ENCODE assay signal across 10 mouse cellular contexts in genomic region chr19:6994489-6994888, GRCm38 (mm10). TPM values are rescaled to one million over a fixed set of nuclear protein-coding genes. Genes with fewer than 3 reads are reported as not detected.
DNase-seq lines count a peak whose midpoint lies in the region; ATAC-seq lines count a peak whose summit lies in the region.
"Had no signal": no experiment of that assay in that cellular context is flagged by ENCODE, and none has a peak within 500 bp of the region (broad histone marks: within the 10 kb centered on the region; RNA-seq: fewer than 3 reads in every experiment).

No protein-coding gene starts in this region.

- H3K4me2 ChIP-seq in forebrain, embryonic 11.5 days (ENCODE audit: low read depth, low read length, severe bottlenecking), result no peak overlapping the region
- H3K4me2 ChIP-seq in kidney, embryonic 16.5 days (replicated peaks; ENCODE audit: low read depth, low read length), result peak overlapping the region; percentile 90
- peak overlapping the region; percentile 92 for H3K4me2 ChIP-seq in liver, embryonic 15.5 days

- H3K36me3 ChIP-seq in forebrain, embryonic 10.5 days (replicated peaks), result peaks cover 17% of the 10 kb centered on the region
- no peaks in the 10 kb centered on the region for H3K36me3 ChIP-seq in forebrain, embryonic 11.5 days (ENCODE audit: control insufficient read depth, insufficient read depth, low read length)
- H3K36me3 ChIP-seq in kidney, embryonic 16.5 days (ENCODE audit: insufficient read depth, low read length), result peaks cover 7% of the 10 kb centered on the region
- peaks cover 19% of the 10 kb centered on the region for H3K36me3 ChIP-seq in embryonic facial prominence, embryonic 10.5 days (replicated peaks)
- peaks cover 22% of the 10 kb centered on the region for H3K36me3 ChIP-seq in liver, embryonic 15.5 days (replicated peaks)

- no peak for ATAC-seq in forebrain, embryonic 11.5 days (replicated peaks; ENCODE audit: low FRiP score)
- no peak for ATAC-seq in kidney, embryonic 16.5 days (ENCODE audit: low FRiP score, low TSS enrichment)
- no peak for ATAC-seq in liver, embryonic 15.5 days (ENCODE audit: insufficient read depth)

- peak overlapping the region; percentile 69; the same call in 1 of the 2 replicates for H3K4me3 ChIP-seq in forebrain, embryonic 10.5 days
- no peak overlapping the region for H3K4me3 ChIP-seq in forebrain, embryonic 11.5 days (ENCODE audit: low read depth, low read length)
- H3K4me3 ChIP-seq in kidney, embryonic 16.5 days (ENCODE audit: low read length), result 0 out of 2 replicates have a peak overlapping the region, but pooled peaks have one; percentile 67
- peak overlapping the region; percentile 71 for H3K4me3 ChIP-seq in embryonic facial prominence, embryonic 10.5 days
- H3K4me3 ChIP-seq in liver, embryonic 15.5 days (replicated peaks), result no peak overlapping the region

- DNase-seq in forebrain, embryonic 10.5 days (ENCODE audit: extremely low spot score, low spot score), result no peak
- DNase-seq in forebrain, embryonic 11.5 days (ENCODE audit: low spot score), result no peak
- no peak for DNase-seq in kidney, postnatal 4 days
- no peak for DNase-seq in embryonic facial prominence, embryonic 10.5 days (ENCODE audit: low spot score)
- DNase-seq in spleen, postnatal 10 days (ENCODE audit: low spot score in 2 of 2), result no peak
- no peak for DNase-seq in layer of hippocampus, postnatal 10 days (ENCODE audit: low spot score in 2 of 2)
- DNase-seq: cerebellum, adult 11 months; lung, postnatal 10 days had no signal

- H3K27me3 ChIP-seq in forebrain, embryonic 10.5 days (ENCODE audit: poor library complexity, severe bottlenecking), result no peaks in the 10 kb centered on the region
- no peaks in the 10 kb centered on the region for H3K27me3 ChIP-seq in forebrain, embryonic 11.5 days (ENCODE audit: control insufficient read depth, insufficient read depth, low read length)
- no peaks in the 10 kb centered on the region for H3K27me3 ChIP-seq in kidney, embryonic 16.5 days (ENCODE audit: insufficient read depth, low read length)
- no peaks in the 10 kb centered on the region for H3K27me3 ChIP-seq in embryonic facial prominence, embryonic 10.5 days (replicated peaks; ENCODE audit: low read depth, poor library complexity, severe bottlenecking)
- no peaks in the 10 kb centered on the region for H3K27me3 ChIP-seq in liver, embryonic 15.5 days

- no peak overlapping the region for H3K27ac ChIP-seq in forebrain, embryonic 10.5 days
- H3K27ac ChIP-seq in forebrain, embryonic 11.5 days (ENCODE audit: low read depth, low read length), result no peak overlapping the region
- peak overlapping the region; percentile 7; the same call in 1 of the 2 replicates for H3K27ac ChIP-seq in kidney, embryonic 16.5 days (ENCODE audit: low read length)
- 0 out of 2 replicates have a peak overlapping the region, but pooled peaks have one; percentile 10 for H3K27ac ChIP-seq in embryonic facial prominence, embryonic 10.5 days (replicated peaks)
- H3K27ac ChIP-seq in liver, embryonic 15.5 days (replicated peaks), result no peak overlapping the region

- peaks cover 60% of the 10 kb centered on the region for H3K4me1 ChIP-seq in forebrain, embryonic 10.5 days
- H3K4me1 ChIP-seq in forebrain, embryonic 11.5 days (replicated peaks; ENCODE audit: control insufficient read depth, insufficient read depth, low read length), result peaks cover 18% of the 10 kb centered on the region
- H3K4me1 ChIP-seq in kidney, embryonic 16.5 days (ENCODE audit: insufficient read depth, low read length), result peaks cover 35% of the 10 kb centered on the region
- H3K4me1 ChIP-seq in embryonic facial prominence, embryonic 10.5 days, result peaks cover 56% of the 10 kb centered on the region
- peaks cover 54% of the 10 kb centered on the region for H3K4me1 ChIP-seq in liver, embryonic 15.5 days (replicated peaks)

- 81% methylated on average over 8 of the region's 8 CpGs for WGBS in forebrain, embryonic 10.5 days
- 88% methylated on average over 8 of the region's 8 CpGs for WGBS in forebrain, embryonic 11.5 days
- 69% methylated on average over 8 of the region's 8 CpGs for whole genome bisulfite sequencing in kidney, embryonic 16.5 days
- 85% methylated on average over 8 of the region's 8 CpGs for WGBS in embryonic facial prominence, embryonic 10.5 days
- WGBS in liver, embryonic 15.5 days (ENCODE audit: insufficient replicate concordance), result 82% methylated on average over 8 of the region's 8 CpGs

- no peaks in the 10 kb centered on the region; the same call in 1 of the 2 replicates for H3K9me3 ChIP-seq in forebrain, embryonic 10.5 days
- H3K9me3 ChIP-seq in forebrain, embryonic 11.5 days (ENCODE audit: control insufficient read depth, low read length), result no peaks in the 10 kb centered on the region
- no peaks in the 10 kb centered on the region for H3K9me3 ChIP-seq in kidney, embryonic 16.5 days (ENCODE audit: low read length)
- H3K9me3 ChIP-seq in embryonic facial prominence, embryonic 10.5 days, result no peaks in the 10 kb centered on the region
- H3K9me3 ChIP-seq in liver, embryonic 15.5 days (replicated peaks), result no peaks in the 10 kb centered on the region

- no peak overlapping the region for H3K9ac ChIP-seq in forebrain, embryonic 11.5 days (ENCODE audit: low read length)
- peak overlapping the region; percentile 46 for H3K9ac ChIP-seq in kidney, embryonic 16.5 days (replicated peaks; ENCODE audit: low read length)
- H3K9ac ChIP-seq in liver, embryonic 15.5 days, result 0 out of 2 replicates have a peak overlapping the region, but pooled peaks have one; percentile 67

RNA-seq across cellular contexts. Expression of gene Nudt22, which starts 1.4 kb away (rescaled TPM):
- 18.4 TPM in 2 replicates for polyA plus RNA-seq in forebrain, embryonic 10.5 days (2016; fragmentation: Nextera tagmentation; extraction: Ambion mirVana)
- polyA plus RNA-seq in forebrain, embryonic 11.5 days (2014; fragmentation: Nextera tagmentation; extraction: Ambion mirVana), result 13.5 and 14.6 TPM in 2 replicates
- polyA plus RNA-seq in kidney, embryonic 16.5 days (2015; fragmentation: Nextera tagmentation; extraction: Ambion mirVana), result 30.9 and 35.0 TPM in 2 replicates
- 20.1 and 20.9 TPM in 2 replicates for polyA plus RNA-seq in embryonic facial prominence, embryonic 10.5 days (2016; fragmentation: Nextera tagmentation; extraction: Ambion mirVana)
- polyA plus RNA-seq in liver, embryonic 15.5 days (2015; fragmentation: Nextera tagmentation; extraction: Ambion mirVana), result 9.5 and 10.4 TPM in 2 replicates
- total RNA-seq in layer of hippocampus, postnatal 10 days (2021), result 10 to 100 TPM; 10.2 to 11.3 TPM

RNA-seq across cellular contexts. Expression of gene Trpt1, which starts 1.4 kb away (rescaled TPM):
- 10.0 and 10.4 TPM in 2 replicates for polyA plus RNA-seq in forebrain, embryonic 10.5 days (2016; fragmentation: Nextera tagmentation; extraction: Ambion mirVana)
- 12.8 and 14.9 TPM in 2 replicates for polyA plus RNA-seq in forebrain, embryonic 11.5 days (2014; fragmentation: Nextera tagmentation; extraction: Ambion mirVana)
- 12.6 and 13.1 TPM in 2 replicates for polyA plus RNA-seq in kidney, embryonic 16.5 days (2015; fragmentation: Nextera tagmentation; extraction: Ambion mirVana)
- polyA plus RNA-seq in embryonic facial prominence, embryonic 10.5 days (2016; fragmentation: Nextera tagmentation; extraction: Ambion mirVana), result 8.3 and 8.8 TPM in 2 replicates
- 1.6 and 2.3 TPM in 2 replicates for polyA plus RNA-seq in liver, embryonic 15.5 days (2015; fragmentation: Nextera tagmentation; extraction: Ambion mirVana)
- total RNA-seq in layer of hippocampus, postnatal 10 days (2021), result 10 to 100 TPM; 16.9 to 18.2 TPM

RNA-seq across cellular contexts. Expression of gene Dnajc4, which starts 2.1 kb away (rescaled TPM):
- 19.5 and 19.7 TPM in 2 replicates for polyA plus RNA-seq in forebrain, embryonic 10.5 days (2016; fragmentation: Nextera tagmentation; extraction: Ambion mirVana)
- polyA plus RNA-seq in forebrain, embryonic 11.5 days (2014; fragmentation: Nextera tagmentation; extraction: Ambion mirVana), result 14.5 and 18.8 TPM in 2 replicates
- 26.8 and 27.3 TPM in 2 replicates for polyA plus RNA-seq in kidney, embryonic 16.5 days (2015; fragmentation: Nextera tagmentation; extraction: Ambion mirVana)
- 18.1 and 18.2 TPM in 2 replicates for polyA plus RNA-seq in embryonic facial prominence, embryonic 10.5 days (2016; fragmentation: Nextera tagmentation; extraction: Ambion mirVana)
- 10.2 and 10.9 TPM in 2 replicates for polyA plus RNA-seq in liver, embryonic 15.5 days (2015; fragmentation: Nextera tagmentation; extraction: Ambion mirVana)
- total RNA-seq in layer of hippocampus, postnatal 10 days (2021), result 10 to 100 TPM; 18.1 to 21.5 TPM

RNA-seq across cellular contexts. Expression of gene Vegfb, which starts 7.0 kb away (rescaled TPM):
- 31.0 and 32.9 TPM in 2 replicates for polyA plus RNA-seq in forebrain, embryonic 10.5 days (2016; fragmentation: Nextera tagmentation; extraction: Ambion mirVana)
- polyA plus RNA-seq in forebrain, embryonic 11.5 days (2014; fragmentation: Nextera tagmentation; extraction: Ambion mirVana), result 29.5 and 32.7 TPM in 2 replicates
- 25.1 and 37.3 TPM in 2 replicates for polyA plus RNA-seq in kidney, embryonic 16.5 days (2015; fragmentation: Nextera tagmentation; extraction: Ambion mirVana)
- polyA plus RNA-seq in embryonic facial prominence, embryonic 10.5 days (2016; fragmentation: Nextera tagmentation; extraction: Ambion mirVana), result 36.0 and 36.9 TPM in 2 replicates
- polyA plus RNA-seq in liver, embryonic 15.5 days (2015; fragmentation: Nextera tagmentation; extraction: Ambion mirVana), result 15.5 and 15.6 TPM in 2 replicates
- total RNA-seq in layer of hippocampus, postnatal 10 days (2021), result 10 to 100 TPM; 79.5 to 82.1 TPM

RNA-seq across cellular contexts. Expression of gene Fkbp2, which starts 14.2 kb away (rescaled TPM):
- polyA plus RNA-seq in forebrain, embryonic 10.5 days (2016; fragmentation: Nextera tagmentation; extraction: Ambion mirVana), result 106 TPM in 2 replicates
- polyA plus RNA-seq in forebrain, embryonic 11.5 days (2014; fragmentation: Nextera tagmentation; extraction: Ambion mirVana), result 65.4 and 80.7 TPM in 2 replicates
- 139 and 150 TPM in 2 replicates for polyA plus RNA-seq in kidney, embryonic 16.5 days (2015; fragmentation: Nextera tagmentation; extraction: Ambion mirVana)
- polyA plus RNA-seq in embryonic facial prominence, embryonic 10.5 days (2016; fragmentation: Nextera tagmentation; extraction: Ambion mirVana), result 100.0 and 101 TPM in 2 replicates
- polyA plus RNA-seq in liver, embryonic 15.5 days (2015; fragmentation: Nextera tagmentation; extraction: Ambion mirVana), result 88.3 and 101 TPM in 2 replicates
- total RNA-seq in layer of hippocampus, postnatal 10 days (2021), result 10 to 100 TPM; 77.0 to 98.0 TPM

Comparison
In these comparisons a context has a peak if more than half of its experiments do, and no peak if none do; other contexts are left out.
1. H3K4me3 ChIP-seq: peak in forebrain, embryonic 10.5 days (single experiment), kidney, embryonic 16.5 days (single experiment) and embryonic facial prominence, embryonic 10.5 days (single experiment); none in forebrain, embryonic 11.5 days (single experiment) and liver, embryonic 15.5 days (single experiment).
2. H3K27ac ChIP-seq: peak in kidney, embryonic 16.5 days (single experiment) and embryonic facial prominence, embryonic 10.5 days (single experiment); none in forebrain, embryonic 10.5 days (single experiment), forebrain, embryonic 11.5 days (single experiment) and liver, embryonic 15.5 days (single experiment).